Mouse (Mus musculus) adrenal gland, adult (tissue): ENCODE measurements at regions not wholly inside any gene's neighbourhood (a gene's known extent, or its start where the extent isn't known, plus 50 kb on each side); places are given as distances from the start of the nearest gene placed in this dataset.

Experiments
- DNase-seq, 2 experiments: peaks; one replicate each; pipeline ENCODE4 v3.0.0; 2022 to 2023; ENCODE audit warnings: low spot score in 1 of 2; ENCODE audit not compliant: inconsistent age in 2 of 2

DNA sequence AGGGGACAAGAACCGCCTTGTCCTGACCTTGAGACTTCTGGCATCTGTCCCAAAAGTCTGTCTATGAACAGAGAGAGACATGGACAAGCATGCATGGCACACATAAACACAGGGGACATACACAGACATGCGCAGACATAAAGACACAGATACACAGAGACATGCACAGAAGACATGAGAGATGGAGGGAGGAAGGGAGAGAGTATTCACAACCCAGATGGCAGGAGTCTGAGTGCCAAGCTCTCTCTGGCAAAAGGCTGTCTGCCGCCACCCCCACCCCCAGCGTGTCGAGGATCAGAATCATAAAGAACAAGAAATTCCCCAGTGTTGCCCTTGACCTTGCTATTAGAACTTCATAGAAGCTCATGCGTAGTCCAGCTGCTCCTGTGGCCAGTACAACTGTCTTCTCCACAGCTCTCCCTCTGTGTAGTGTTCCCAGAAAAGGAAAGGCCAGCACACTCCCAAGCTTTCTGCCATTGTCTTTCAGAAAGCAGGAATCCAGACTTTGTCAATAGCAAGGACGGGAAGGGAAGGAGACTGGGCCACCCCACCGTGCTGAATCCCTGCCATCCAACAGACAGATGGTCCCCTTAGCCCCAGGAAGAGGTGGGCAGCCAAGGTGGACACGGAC, 99.8 kb downstream of the Ier5 start:
- DNase-seq, result peak; percentile 52 to 61

DNA sequence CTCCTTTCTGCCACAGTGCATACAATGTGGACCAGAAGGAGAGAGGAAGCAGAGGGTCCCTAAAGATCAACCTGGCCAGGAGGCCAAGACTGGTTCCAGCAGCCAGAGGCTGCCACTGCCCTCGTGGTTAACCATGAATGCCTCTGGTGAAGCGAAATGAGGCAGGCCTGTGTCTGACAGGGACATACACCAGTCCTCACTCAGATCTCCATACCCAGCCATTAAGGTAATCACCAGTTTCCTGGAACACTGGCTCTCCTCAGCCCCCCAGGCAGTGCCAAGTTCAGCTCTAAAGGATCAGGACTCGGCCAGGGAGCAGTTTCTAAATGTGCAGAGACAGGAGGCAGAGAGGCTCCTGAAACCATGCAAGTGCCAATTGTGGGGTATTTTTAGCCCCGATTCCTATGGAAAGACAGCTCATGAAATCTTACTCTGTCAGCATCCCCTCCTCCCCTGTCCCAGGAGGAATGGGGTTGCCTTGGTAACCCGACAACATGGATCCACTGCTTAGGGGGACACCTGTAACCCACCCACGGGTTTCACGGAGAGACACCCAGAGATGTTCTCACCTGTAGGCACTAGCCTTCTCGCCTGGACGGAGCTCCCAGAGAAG, 103.6 kb downstream of the Ier5 start:
- DNase-seq, result no peak

DNA sequence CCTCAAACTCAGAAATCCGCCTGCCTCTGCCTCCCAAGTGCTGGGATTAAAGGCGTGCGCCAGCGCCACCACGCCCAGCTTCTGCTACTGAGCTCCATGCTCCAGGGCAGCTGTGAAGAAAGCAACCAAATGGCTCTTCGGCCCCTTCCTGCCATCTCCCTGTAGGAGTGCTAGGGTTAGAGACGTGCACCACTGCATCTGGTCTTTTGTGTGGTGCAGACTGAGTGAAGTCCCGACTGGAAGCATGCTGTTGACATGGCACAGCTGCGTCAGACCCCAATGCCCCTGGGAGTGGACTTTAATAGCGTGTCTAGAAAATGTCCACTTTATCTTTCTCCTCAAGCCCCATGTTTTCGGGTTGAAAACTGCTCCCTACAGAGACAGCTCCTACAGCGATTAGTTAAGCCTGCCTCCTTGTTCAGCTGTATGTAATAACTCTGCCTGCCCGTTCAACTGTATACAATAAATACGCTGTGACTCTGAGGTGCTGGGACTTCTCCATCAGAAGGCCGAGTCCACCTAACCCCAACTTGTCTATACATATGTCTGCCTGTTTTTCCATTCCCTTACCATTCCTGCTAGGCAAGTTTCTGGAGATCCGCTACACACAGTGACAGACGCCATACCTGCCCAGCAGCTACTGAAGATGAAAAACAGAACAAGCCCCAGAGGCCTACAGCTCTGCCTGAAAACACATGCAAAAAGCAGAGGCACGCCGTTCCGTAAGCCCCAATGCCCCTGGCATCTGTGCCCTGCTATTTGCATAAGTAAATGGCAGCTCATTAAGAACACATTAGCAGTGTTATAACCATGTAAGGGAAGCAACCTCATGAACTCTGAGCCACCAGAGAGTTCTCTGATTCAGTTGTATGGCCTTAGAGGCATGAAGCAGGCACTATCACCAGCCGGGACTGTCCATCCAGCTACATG, 105.2 kb downstream of the Ier5 start:
- DNase-seq, result no peak

DNA sequence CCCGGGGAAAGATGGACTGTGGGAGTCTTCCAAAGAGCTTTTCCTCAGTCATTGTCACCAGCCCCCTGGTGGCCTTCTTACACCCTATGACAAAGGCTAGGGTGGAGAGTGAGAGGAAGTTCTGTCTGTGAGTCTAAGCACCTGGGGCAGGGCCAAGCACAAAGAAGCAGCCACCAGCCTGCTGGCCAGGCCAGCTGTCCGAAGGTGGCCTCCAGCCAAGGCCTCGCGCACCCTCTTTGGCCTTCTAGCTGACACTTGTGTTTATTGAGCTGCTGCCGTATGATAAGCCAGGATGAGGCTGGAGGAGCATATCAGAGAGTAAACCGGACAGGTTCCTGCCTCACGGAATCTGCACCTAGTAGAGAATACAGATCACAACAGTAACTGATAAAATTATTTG, 99.0 kb upstream of the Cacna1e start:
- peak; percentile 81 to 94 for DNase-seq

DNA sequence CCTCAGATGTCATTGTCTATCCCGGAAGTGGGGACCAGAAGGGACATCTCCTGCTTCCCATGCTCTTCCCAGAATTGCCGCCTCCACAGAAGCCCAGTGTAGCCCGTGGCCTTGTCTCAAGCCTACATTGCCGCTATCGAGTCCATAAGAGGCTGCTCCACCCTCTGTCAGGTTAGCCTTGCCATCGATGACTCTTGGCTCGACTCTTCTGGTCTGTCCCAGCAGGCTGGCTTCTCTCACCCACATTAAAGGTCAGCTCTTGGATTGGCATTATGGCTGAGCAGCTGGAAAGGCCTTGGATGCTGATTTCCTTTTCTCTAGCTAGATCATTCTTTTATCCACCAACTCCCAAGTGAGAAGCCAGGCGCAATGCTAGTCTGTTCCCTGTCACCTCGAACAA, 98.5 kb upstream of the Cacna1e start:
- peak; percentile 65 to 88 for DNase-seq

DNA sequence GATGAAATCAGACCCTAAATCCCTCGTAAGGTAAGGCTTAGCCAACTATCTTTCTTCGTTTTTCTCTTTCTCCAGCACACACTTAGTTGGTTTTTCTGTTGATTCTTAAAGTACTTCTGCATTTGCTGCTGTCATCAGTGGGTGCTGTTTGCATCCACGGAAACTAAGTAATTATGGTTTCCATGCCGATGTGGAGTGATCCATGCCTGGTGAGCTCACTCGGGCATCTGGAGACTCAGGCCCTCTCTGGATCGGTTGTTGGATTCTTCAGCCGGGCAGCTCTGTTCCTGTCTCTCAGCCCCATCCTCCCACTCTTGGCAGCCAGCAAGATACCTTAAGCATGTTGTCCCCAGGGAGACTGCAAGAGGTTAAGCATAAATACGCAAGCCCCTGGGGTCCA, 97.4 kb upstream of the Cacna1e start:
- DNase-seq, result no peak

DNA sequence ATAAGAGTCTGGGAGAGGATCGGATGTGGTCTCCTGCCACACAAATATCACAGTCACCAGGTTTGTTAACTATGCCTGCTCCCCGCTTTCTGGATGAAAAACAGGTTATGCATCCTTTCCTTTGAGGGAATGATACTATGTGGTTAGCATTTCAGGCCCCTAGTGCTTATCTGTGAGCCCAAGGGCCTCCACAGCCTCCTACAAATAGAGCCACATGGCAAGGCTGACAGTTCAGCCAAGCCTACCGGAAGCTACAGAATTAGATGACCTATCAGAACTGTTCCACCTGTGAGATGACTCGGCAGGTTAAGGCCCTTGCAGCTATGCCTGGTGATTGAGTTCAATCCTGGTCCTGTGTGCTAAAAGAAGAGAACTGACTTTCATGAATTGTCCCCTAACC, 91.4 kb upstream of the Cacna1e start:
- no peak for DNase-seq

DNA sequence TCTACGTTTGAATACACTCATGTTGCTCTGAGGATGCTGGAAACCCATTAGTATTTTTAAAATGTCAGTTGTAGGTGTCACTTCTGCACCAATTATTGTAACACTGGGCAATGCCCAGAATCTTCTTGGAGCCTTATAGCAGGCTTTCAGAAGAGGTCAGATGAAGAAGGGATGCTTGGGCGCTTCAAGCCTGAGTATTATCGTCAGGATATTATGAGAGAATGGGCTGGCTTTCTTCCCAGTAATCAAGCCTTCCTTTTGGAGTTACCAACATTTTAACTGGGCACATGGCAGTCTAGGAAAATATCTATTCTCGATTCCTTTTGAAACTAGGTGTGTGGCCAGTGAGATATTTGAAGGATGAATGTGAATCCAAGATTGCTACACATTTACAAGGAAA, 77.0 kb upstream of the Cacna1e start:
- no peak for DNase-seq

DNA sequence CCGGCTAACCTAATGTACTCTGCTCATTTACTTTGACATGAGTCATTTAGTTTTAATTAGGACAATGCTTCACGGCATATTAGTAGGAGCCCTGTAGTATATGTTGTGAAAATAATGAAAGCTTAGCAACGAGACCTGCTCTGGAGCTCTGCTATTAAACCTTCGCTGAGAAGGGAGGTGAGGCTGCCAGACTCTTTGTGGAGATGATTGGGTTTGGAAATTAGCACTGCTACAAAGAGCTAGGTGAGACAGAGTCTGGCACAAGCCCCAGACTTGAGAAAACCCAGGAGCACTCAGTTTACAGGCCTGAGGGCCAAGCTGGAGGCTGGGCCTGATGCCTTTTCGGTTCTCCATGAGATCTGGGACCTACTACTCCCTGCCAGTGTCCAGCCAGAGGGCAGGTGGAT, 72.3 kb upstream of the Cacna1e start:
- peak in 1 of 2 experiments; percentile 36 for DNase-seq

DNA sequence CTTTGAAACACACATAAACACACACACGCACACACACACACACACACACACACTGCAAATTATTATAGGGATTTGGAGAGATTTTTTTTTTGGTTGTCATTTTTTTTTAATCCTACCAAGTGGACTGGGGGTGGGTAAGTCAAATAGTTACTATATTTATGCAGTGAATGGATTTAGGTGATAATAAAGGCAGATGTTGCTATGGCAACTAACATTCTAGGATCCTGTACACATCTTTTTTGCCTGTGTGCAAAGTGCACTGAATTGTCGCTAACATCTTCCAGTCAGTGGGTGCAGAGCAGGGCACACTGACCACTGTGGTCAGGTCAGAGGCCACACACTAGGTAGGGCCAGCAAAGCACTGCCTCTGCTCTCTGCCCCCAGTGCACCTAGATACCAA, 68.4 kb upstream of the Cacna1e start:
- no peak for DNase-seq
